Comparison of ENCODE assay signal across 18 mouse cellular contexts in genomic region chrX:53126492-53127033, GRCm38 (mm10).
A peak's percentile ranks its signal among the peaks of the same experiment; 100 is the strongest.
DNase-seq lines count a peak whose midpoint lies in the region; ATAC-seq and TF ChIP-seq lines count a peak whose summit lies in the region.
"Had no signal": no experiment of that assay in that cellular context is flagged by ENCODE, and none has a peak within 500 bp of the region (broad histone marks: within the 10 kb centered on the region; RNA-seq: fewer than 3 reads in every experiment).

No protein-coding gene starts in this region.

- no peaks in the 10 kb centered on the region for H3K9me3 ChIP-seq in kidney, embryonic 15.5 days (replicated peaks)
- no peaks in the 10 kb centered on the region for H3K9me3 ChIP-seq in embryonic facial prominence, embryonic 10.5 days
- H3K9me3 ChIP-seq in limb, embryonic 12.5 days: no peaks in the 10 kb centered on the region
- H3K9me3 ChIP-seq: G1E had no signal

- TF ChIP-seq CTCF in C2C12 (IDR thresholded peaks at IDR 0.05; ENCODE audit: control insufficient read depth, insufficient read depth, insufficient read length): no peak

- no peaks in the 10 kb centered on the region for H3K79me3 ChIP-seq in C2C12 (ENCODE audit: low read depth)

- H3K4me3 ChIP-seq in kidney, embryonic 15.5 days (replicated peaks): no peak overlapping the region
- peak overlapping the region; percentile 0 for H3K4me3 ChIP-seq in C2C12 (ENCODE audit: insufficient read depth, poor library complexity, severe bottlenecking)
- H3K4me3 ChIP-seq in embryonic facial prominence, embryonic 10.5 days: no peak overlapping the region
- H3K4me3 ChIP-seq in limb, embryonic 12.5 days (replicated peaks): no peak overlapping the region

- no peak overlapping the region for H3K4me2 ChIP-seq in kidney, embryonic 15.5 days
- H3K4me2 ChIP-seq in limb, embryonic 12.5 days: no peak overlapping the region
- H3K4me2 ChIP-seq: hindbrain, embryonic 14.5 days had no signal

- no peaks in the 10 kb centered on the region for H3K79me2 ChIP-seq in C2C12 (ENCODE audit: control insufficient read depth, insufficient read depth)

- no peak for ATAC-seq in kidney, embryonic 15.5 days (replicated peaks; ENCODE audit: low FRiP score)
- peak; percentile 60 for ATAC-seq in limb, embryonic 12.5 days (ENCODE audit: insufficient number of reproducible peaks, insufficient read depth, low FRiP score, low TSS enrichment, low read depth)
- ATAC-seq: CD4-positive, CD25-positive, alpha-beta regulatory T cell, adult 4 months had no signal

- 67% methylated on average over 6 of the region's 6 CpGs for WGBS in kidney, embryonic 15.5 days
- 78% methylated on average over 6 of the region's 6 CpGs for WGBS in embryonic facial prominence, embryonic 10.5 days
- 65% methylated on average over 6 of the region's 6 CpGs for WGBS in limb, embryonic 12.5 days

- H3K9ac ChIP-seq in kidney, embryonic 15.5 days: no peak overlapping the region
- no peak overlapping the region for H3K9ac ChIP-seq in limb, embryonic 12.5 days (replicated peaks)
- H3K9ac ChIP-seq: forebrain, postnatal 0 days; hindbrain, embryonic 14.5 days had no signal

- DNase-seq in kidney, adult 8-10 months: no peak
- no peak for DNase-seq in embryonic facial prominence, embryonic 10.5 days (ENCODE audit: low spot score)
- DNase-seq in spleen, postnatal 14 days (ENCODE audit: low spot score in 2 of 2): no peak
- no peak for DNase-seq in thymus, postnatal 36 days
- DNase-seq in layer of hippocampus, adult 9-11 months: no peak
- DNase-seq: cerebellum, adult 9-11 months; heart, adult 11 months; heart, postnatal 10 days; kidney, adult 11 months; layer of hippocampus, postnatal 36 days; right cerebral cortex, postnatal 14 days had no signal

- no peaks in the 10 kb centered on the region for H3K36me3 ChIP-seq in kidney, embryonic 15.5 days
- H3K36me3 ChIP-seq in C2C12 (ENCODE audit: control insufficient read depth, insufficient read depth): no peaks in the 10 kb centered on the region
- H3K36me3 ChIP-seq in embryonic facial prominence, embryonic 10.5 days (replicated peaks): no peaks in the 10 kb centered on the region
- H3K36me3 ChIP-seq in limb, embryonic 12.5 days: no peaks in the 10 kb centered on the region
- H3K36me3 ChIP-seq: G1E had no signal

- no peak overlapping the region for H3ac ChIP-seq in C2C12 (ENCODE audit: control insufficient read depth, insufficient read length, low read depth)

- 0 out of 2 replicates have a peak, but pooled peaks cover 10% of the 10 kb centered on the region for H3K27me3 ChIP-seq in kidney, embryonic 15.5 days
- H3K27me3 ChIP-seq in C2C12 (ENCODE audit: control insufficient read depth, insufficient read depth, insufficient read length): no peaks in the 10 kb centered on the region
- H3K27me3 ChIP-seq in embryonic facial prominence, embryonic 10.5 days (replicated peaks; ENCODE audit: low read depth, poor library complexity, severe bottlenecking): 0 out of 2 replicates have a peak, but pooled peaks cover 13% of the 10 kb centered on the region
- peaks cover 2% of the 10 kb centered on the region; the same call in 1 of the 2 replicates for H3K27me3 ChIP-seq in limb, embryonic 12.5 days

- H3K27ac ChIP-seq in kidney, embryonic 15.5 days: peak overlapping the region; percentile 32
- H3K27ac ChIP-seq in embryonic facial prominence, embryonic 10.5 days (replicated peaks): peak overlapping the region; percentile 35
- peak overlapping the region; percentile 75 for H3K27ac ChIP-seq in limb, embryonic 12.5 days
- H3K27ac ChIP-seq: hindbrain, embryonic 14.5 days had no signal

- no peaks in the 10 kb centered on the region for H3K4me1 ChIP-seq in kidney, embryonic 15.5 days
- H3K4me1 ChIP-seq in embryonic facial prominence, embryonic 10.5 days: peaks cover 17% of the 10 kb centered on the region
- H3K4me1 ChIP-seq in limb, embryonic 12.5 days (replicated peaks): peaks cover 13% of the 10 kb centered on the region

TF ChIP-seq in C2C12, 6 proteins besides CTCF, POLR2A, EP300 and RAD21:
- TF ChIP-seq USF1 (IDR thresholded peaks at IDR 0.05; ENCODE audit: low read depth): no peak
- TF ChIP-seq FOSL1 (IDR thresholded peaks at IDR 0.05; ENCODE audit: insufficient read depth, low read length, poor library complexity, severe bottlenecking): no peak
- no peak for TF ChIP-seq CEBPB (IDR thresholded peaks at IDR 0.05; ENCODE audit: low read depth)
- TF ChIP-seq MYOD1 (IDR thresholded peaks at IDR 0.05; ENCODE audit: control insufficient read depth, insufficient read length, low read depth): no peak
- no peak for TF ChIP-seq MAX (IDR thresholded peaks at IDR 0.05)
- TF ChIP-seq MYOG (IDR thresholded peaks at IDR 0.05; ENCODE audit: control insufficient read depth, extremely low read depth, insufficient read length): no peak
